Mouse (Mus musculus) lung, postnatal 4 days (tissue): ENCODE data around the gene Olfr655.

Source experiments
- DNase-seq, 2 experiments: peaks; one replicate each; pipeline ENCODE4 v3.0.0; 2021

Gene Olfr655

DNA sequence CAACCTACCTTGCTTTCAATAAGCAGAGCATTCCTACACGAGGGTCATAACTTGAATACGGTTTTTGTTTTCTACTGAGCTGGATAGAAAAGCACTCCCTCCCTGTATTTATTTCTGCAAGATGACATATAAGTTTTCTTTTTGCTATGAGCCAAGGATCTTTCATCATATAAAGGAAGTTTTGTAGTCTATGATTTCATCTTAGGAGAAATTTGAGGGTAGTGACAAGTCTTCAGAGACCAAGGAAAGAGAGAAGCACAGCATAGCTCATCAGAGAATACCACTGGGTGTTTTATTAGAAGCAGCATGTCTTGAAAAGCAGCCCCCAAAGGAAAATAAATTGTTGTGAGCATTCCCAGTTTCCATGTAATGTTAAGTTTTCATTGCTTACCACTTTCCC, at the start of gene Olfr655:
Gene Olfr655, minus strand, starts transcription at position 101 of the 400 bp plus-strand sequence.
- no peak for DNase-seq

DNA sequence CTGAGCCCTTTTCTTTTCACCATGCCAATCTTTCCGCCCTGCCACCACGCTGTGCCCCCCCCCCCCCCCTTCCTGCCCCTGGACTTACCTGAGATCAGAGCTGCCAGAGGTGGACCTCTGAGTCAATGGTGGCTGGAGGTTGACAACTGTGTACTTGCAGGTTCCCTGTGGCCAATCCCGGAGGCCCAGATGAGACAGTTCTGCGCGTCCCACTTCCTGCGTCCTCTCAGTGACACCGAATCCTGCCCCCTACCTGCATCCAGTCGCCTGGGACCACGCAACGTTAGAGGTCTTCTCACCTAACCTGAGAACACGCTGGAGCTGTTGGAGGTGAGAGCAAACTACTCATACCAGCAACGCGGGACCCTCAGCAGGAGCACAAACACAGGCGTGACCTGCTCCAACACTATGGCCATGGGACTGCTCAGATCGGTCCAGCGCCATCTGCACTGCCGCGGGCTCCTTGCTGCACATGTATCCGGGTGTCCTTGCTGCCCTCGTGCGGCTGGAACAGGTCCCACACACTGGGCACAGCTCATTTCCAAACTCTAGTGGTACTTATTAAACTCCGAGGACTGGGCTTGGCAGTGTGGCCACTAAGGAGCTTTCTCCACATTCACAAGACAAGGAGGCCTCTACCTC, 45.4 kb upstream of the Olfr655 start, which contains the start of gene Olfr658:
Gene Olfr658, minus strand, starts transcription at position 465 of the 642 bp plus-strand sequence.
- DNase-seq = peak; percentile 23 to 37

DNA sequence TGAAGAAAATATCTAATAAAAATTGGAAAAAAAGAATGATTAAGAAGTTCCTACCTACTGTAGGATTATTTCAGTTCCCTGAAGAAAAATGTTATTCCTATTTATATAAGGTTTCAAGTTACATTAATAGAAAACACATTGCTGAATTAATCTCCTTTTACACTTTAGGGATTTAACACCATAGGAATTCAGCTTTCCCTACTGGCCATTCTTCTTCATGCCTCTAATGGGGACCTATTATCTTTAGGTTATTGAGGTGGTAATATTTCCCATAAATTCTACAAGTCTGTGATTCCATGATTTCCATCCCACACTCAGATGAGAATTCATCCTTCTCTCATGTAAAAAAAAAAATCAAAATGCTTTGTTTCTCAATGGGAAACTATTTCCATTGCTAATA, 22.9 kb upstream of the Olfr655 start, which contains the start of gene Olfr657:
Gene Olfr657, plus strand, starts transcription at position 301 of the 400 bp plus-strand sequence.
- no peak for DNase-seq

DNA sequence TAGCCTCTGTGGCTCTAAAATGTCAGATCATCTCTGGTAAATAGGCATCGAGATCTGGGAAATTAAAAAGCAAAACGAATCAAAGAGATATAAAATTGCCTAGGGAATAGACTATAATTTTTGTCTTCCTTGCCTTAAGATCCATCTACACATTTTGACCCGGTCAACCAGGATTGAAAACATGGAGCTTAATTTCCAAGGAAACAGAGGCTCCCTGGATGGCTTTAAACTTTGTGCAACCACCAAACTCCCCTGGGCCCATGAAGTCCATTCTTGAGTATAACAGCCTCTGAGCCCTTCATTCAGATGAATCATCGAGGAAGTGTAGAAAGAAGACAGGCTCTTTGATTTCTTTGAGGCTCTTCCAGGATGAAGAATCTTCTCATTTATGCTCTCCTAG, 12.1 kb upstream of the Olfr655 start, which contains the start of gene Olfr656:
Gene Olfr656, plus strand, starts transcription at position 301 of the 400 bp plus-strand sequence.
- DNase-seq = no peak

DNA sequence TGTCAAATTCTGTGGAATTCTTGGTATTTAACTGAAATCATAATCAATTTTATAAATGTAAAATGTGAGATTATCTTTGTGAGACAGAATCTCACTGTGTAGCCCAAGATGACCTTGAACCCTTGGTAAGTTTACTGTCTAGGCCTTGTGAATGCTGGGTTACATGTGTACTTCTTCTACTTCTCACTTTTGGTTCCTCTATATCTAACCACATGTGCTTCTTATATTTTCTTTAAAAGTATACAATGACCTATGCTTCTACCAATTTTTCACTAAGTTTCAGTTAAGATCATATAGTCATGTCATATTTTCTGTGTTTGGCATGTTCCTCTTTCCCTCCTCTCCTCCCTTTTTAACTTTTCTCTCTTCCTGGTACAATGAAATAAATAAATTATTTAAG, 3.1 kb upstream of the Olfr655 start:
- no peak for DNase-seq

DNA sequence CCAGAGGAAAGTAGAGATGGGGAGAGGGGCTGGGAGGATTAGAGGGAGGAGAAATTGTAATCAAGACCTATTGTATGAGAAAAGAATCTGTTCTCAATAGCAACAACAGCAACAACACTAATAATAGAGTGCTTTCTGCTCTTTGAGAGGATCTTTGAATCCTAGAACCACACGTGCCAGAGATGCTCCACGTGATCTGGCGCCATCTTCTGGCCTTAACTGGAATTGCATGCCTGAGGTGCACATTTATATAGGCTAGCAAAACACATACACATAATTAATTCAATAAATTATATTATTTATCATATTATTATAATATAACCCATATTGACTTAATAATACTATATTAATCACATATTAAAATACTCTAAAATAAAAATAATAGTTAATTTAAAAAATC, 1.6 kb upstream of the Olfr655 start:
- peak in 1 of 2 experiments; percentile 36 for DNase-seq

DNA sequence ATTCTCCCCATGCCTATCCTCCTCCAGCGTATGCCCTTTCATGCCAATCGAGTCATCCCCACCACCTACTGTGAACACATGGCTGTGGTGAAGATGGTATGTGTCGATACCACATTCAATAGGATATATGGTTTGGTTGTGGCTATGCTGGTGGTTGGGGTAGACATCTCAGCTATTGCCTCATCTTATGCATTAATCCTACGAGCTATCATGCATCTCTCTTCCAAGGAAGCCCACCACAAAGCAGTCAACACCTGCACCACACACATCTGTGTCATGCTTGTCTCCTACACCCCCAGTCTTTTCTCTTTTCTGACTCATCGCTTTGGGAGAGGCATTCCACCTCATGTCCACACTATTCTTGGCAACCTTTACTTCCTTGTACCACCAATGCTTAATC, 13.3 kb downstream of the Olfr655 start:
- no peak for DNase-seq

DNA sequence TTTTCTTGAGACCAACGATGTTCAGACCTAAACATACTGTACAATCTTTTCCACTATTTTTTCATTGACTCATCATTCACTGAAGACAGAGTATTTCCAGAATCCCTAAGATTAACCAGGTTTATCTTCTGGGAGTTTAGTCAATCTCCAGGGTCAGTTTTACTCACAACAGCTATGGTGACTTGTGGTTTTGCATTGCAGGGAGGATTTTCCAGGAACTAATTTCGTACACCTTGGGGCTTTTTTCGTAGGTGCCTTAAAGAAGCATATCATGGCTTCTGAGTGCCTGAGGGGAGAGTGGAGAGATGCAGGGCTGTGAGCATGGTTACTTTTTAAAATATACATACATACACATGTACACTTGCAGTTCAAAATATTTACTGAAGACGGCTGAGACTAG, 14.9 kb downstream of the Olfr655 start, which contains the start of gene Olfr654:
Gene Olfr654, plus strand, starts transcription at position 301 of the 400 bp plus-strand sequence.
- DNase-seq = no peak

DNA sequence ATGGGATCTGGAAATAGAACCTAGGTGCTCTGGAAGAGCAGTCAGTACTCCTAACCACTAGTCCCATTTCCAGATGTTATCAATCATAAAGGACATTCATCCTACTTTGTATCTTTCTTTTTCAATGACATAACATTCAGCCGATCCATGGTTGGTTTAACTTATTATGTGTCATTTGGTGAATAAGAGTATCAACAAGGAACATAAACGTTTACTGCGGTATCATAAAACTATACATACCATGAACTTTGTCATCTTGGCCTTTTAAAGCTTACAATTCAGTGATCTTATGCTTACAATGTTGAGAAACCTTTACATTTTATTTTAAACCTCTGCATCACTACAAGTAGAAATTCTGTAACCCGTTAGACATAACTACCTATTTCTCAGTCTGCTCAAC, 20.1 kb downstream of the Olfr655 start:
- DNase-seq = no peak

DNA sequence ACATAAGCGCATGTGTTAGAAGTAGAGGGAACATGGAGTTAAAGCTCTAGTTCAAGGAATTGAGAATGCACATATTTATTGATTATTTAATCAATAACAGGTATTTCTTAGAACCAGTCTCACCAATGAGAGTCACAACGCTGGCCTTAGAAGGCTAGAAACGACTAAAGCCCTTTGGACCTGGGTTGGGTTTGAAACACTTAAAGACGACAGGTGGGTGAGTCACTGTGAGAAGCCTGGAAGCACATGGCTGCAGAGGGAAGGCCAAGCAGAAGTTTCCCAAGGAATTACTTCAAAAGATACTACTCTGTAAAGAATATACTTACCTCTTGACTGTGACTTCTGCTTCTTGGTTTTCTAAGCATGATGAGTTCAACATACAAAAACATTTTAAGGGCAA, 20.7 kb downstream of the Olfr655 start:
- no peak for DNase-seq

DNA sequence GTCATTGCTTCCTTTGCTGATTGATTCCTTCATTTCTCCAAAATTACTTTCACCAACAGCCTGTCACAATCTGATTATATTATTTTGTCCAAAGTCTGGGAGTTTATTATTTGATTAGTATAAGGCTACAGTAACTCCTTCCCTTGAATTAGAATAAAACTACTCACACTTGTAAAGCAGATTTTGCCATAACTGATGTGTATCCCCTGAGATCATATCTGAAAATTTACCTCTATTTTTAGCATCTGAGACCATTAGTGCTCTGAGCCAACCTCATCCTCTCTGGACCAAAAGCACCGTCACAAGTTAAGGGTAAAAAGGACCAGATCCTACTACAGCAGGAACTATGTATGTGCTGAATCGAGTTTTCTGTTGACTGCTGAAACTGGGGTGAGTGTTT, 24.6 kb downstream of the Olfr655 start, which contains the start of gene Olfr653:
Gene Olfr653, plus strand, starts transcription at position 301 of the 400 bp plus-strand sequence.
- no peak for DNase-seq

DNA sequence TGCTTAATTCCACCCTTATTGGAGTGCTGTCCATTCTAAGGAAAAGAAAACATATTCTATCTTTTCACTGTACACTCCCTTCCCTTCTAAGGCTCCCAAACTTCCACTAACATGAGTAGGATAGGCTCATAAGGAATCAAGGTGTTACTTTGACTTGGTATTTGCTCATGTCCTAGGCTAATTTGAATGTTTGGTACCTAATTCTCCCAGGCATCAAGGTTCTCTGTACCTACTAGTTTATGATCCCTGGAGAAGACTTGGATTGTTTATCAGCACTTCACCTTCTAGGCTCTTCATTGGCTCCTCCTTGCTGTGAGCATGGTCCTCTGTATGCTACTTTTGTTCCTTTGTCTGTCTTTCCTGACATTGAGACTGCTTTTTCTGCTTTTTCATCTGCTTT, 41.0 kb downstream of the Olfr655 start, which contains the start of gene Olfr652:
Gene Olfr652, plus strand, starts transcription at position 301 of the 400 bp plus-strand sequence.
- no peak for DNase-seq

DNA sequence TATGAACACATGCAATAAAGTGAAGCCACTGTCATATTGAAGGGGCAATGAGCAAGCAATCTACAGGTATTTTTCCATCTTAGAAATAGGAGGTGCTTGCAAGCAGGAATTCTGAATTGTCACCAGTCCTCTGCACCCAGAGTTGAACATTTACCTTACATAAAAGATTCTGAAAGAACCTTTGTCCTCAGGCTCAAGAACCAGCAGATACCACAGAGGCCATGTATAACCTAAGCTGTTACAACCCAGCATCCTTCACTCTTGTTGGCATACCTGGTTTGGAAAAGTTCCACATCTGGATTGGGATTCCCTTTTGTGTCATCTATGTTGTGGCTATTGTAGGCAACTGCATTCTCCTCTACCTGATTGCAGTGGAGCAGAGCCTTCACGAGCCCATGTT, 48.9 kb downstream of the Olfr655 start:
- no peak for DNase-seq

DNA sequence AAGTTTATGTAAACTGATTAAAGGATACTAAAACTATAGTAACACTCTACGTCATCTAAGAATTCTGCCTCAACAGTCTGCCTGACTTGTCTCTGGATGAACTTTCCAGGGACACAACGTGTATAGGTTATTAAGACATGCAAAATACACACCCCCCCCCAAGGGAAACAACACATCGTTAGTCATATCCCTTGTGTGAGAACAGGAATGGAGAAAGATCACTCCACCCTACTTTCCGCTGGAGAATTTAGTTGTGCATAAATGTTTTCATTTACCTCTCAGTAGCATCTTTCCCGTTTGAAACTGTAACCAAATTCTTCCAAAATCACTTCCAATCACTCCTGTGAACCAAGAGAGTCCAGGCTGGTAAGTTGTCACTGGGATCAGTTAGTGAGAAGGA, 51.7 kb downstream of the Olfr655 start, which contains the start of gene Olfr651:
Gene Olfr651, plus strand, starts transcription at position 301 of the 400 bp plus-strand sequence.
- no peak for DNase-seq
